Mouse (Mus musculus): ENCODE data around the gene Strn.

DNA sequence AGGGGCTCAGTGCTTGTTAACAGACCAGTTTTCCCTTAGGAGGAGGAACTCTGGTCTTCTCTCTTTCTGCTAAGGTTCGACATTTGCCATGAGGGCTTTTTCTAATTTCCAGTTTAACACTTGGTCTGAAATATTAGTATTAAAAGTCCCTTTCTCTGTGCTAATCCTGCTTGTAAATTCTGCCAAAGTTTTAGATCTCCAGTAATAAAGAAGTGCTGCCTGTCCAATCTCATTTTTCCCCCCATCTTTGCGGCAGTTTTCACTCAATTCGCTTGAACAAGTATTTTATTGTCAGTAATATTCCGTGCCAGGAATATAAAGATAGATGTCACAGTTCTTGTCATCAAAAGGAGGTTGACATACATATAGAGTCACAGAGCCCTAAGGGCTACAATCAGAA, at the start of gene Strn:
- TF ChIP-seq CTCF (IDR thresholded peaks at IDR 0.05; ENCODE audit: extremely low read depth, insufficient read length, insufficient replicate concordance, low read depth, low read length) (no peak), POLR2A (IDR thresholded peaks at IDR 0.05; ENCODE audit: low read depth, low read length) (no peak)
